Mouse (Mus musculus): ENCODE results near the gene Smcr8. TPM values are rescaled to one million over a fixed set of nuclear protein-coding genes. Genes with fewer than 3 reads are reported as not detected.

Smcr8 gene
- polyA plus RNA-seq, 1 experiment from 2014 or later: 3.7 TPM

GRCm38 (mm10) chr11:60816398-60816797 is 39.1 kb downstream of the Smcr8 start:
- no peak overlapping the region for H3K4me2 ChIP-seq
- no peak for ATAC-seq (ENCODE audit: extremely low read depth, insufficient number of reproducible peaks, low FRiP score, low TSS enrichment)
- H3K4me1 ChIP-seq: no peaks in the 10 kb centered on the region
- H3K9me3 ChIP-seq: no peaks in the 10 kb centered on the region
- peaks cover 10% of the 10 kb centered on the region for H3K27me3 ChIP-seq (replicated peaks)
- H3K27ac ChIP-seq (replicated peaks): no peak overlapping the region
- 53% methylated on average over 5 of the region's 5 CpGs for WGBS
- no peak overlapping the region for H3K4me3 ChIP-seq
- H3K9ac ChIP-seq: no peak overlapping the region
- H3K36me3 ChIP-seq: no peaks in the 10 kb centered on the region

GRCm38 (mm10) chr11:60823771-60824170 is 46.4 kb downstream of the Smcr8 start:
- no peaks in the 10 kb centered on the region for H3K36me3 ChIP-seq
- H3K4me3 ChIP-seq: no peak overlapping the region
- H3K9me3 ChIP-seq: no peaks in the 10 kb centered on the region
- no peak for ATAC-seq (ENCODE audit: extremely low read depth, insufficient number of reproducible peaks, low FRiP score, low TSS enrichment)
- H3K4me1 ChIP-seq: no peaks in the 10 kb centered on the region
- WGBS: 67% methylated on average over 2 of the region's 2 CpGs
- no peak overlapping the region for H3K27ac ChIP-seq (replicated peaks)
- H3K9ac ChIP-seq: no peak overlapping the region
- 0 out of 2 replicates have a peak, but pooled peaks cover 4% of the 10 kb centered on the region for H3K27me3 ChIP-seq (replicated peaks)
- H3K4me2 ChIP-seq: no peak overlapping the region

GRCm38 (mm10) chr11:60825191-60825590 is 47.9 kb downstream of the Smcr8 start:
- no peak overlapping the region for H3K4me3 ChIP-seq
- no peak for ATAC-seq (ENCODE audit: extremely low read depth, insufficient number of reproducible peaks, low FRiP score, low TSS enrichment)

DNA sequence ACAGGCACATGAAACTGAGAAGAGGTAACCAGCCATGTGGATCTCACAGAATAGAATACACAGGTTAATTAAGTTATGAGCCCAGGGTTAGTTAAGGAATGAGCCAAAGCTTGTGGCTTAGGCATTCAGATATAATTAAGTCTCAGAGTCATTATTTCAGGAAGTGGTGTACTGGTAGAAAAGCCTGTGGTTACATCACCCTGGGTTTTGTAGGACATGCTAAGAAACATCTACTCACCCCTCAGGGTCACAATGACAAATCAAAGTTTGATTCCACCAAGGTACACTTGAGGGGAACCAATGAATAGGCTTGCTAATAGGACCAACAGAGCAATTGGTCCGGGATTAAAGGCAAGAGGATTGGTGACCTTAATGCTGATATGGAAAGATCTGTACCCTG is 49.4 kb downstream of the Smcr8 start:
- WGBS: 38% methylated on average over 1 of the region's 1 CpGs
- no peak overlapping the region for H3K27ac ChIP-seq (replicated peaks)

More at GRCm38 (mm10) chr11:60825191-60825590, 47.9 kb downstream of the Smcr8 start:
- Histone ChIP-seq H3K27me3 (replicated peaks) (0 out of 2 replicates have a peak, but pooled peaks cover 4% of the 10 kb centered on the region), H3K36me3 (no peaks in the 10 kb centered on the region), H3K9me3 (no peaks in the 10 kb centered on the region), H3K27ac (replicated peaks) (no peak overlapping the region), H3K9ac (no peak overlapping the region), H3K4me1 (no peaks in the 10 kb centered on the region), H3K4me2 (no peak overlapping the region)
- WGBS: 64% methylated on average over 3 of the region's 3 CpGs

DNA sequence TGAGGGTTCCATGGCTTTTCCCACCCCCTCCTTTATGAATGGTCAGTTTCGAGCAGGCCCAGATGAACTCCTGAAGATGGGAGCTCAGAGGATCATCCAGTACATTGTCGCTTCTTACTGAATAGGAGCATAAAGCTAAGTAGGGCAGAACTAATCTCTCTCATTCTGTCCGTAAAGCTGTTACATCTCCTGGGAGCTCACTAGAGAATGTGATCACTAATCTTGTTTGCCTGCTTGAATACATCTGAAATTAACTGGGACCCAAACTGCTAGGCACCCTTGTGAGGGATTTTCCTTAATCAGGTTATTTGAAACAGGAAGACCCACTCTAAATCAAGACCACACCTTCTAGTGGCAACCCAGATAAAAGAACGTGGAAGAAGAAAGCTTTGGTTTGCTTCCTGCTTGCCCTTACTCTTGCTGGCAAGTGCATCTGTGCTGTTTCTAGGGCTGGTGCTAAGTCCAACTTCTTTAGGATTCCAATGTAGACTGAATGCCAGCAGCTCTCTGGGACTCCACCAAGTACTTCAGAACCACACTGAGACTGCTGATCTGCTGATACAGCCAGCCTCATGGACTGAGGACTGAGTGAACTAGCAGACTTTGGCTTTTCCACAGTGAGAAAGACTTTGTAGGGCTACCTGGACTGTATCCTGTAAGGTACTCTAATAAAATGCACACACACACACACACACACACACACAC is 50.1 kb downstream of the Smcr8 start:
- 55% methylated on average over 4 of the region's 4 CpGs for WGBS
- H3K27ac ChIP-seq (replicated peaks): no peak overlapping the region
- H3K36me3 ChIP-seq: no peaks in the 10 kb centered on the region
- no peak overlapping the region for H3K4me3 ChIP-seq
- ATAC-seq (ENCODE audit: extremely low read depth, insufficient number of reproducible peaks, low FRiP score, low TSS enrichment): no peak
- peaks cover 8% of the 10 kb centered on the region for H3K4me1 ChIP-seq
- no peak overlapping the region for H3K9ac ChIP-seq
- H3K27me3 ChIP-seq (replicated peaks): 0 out of 2 replicates have a peak, but pooled peaks cover 4% of the 10 kb centered on the region
- no peak overlapping the region for H3K4me2 ChIP-seq
- no peaks in the 10 kb centered on the region for H3K9me3 ChIP-seq

More for the DNA sequence above, 49.4 kb downstream of the Smcr8 start:
- Histone ChIP-seq H3K9ac (no peak overlapping the region), H3K4me1 (peaks cover 8% of the 10 kb centered on the region), H3K4me2 (no peak overlapping the region), H3K27me3 (replicated peaks) (0 out of 2 replicates have a peak, but pooled peaks cover 4% of the 10 kb centered on the region), H3K9me3 (no peaks in the 10 kb centered on the region), H3K4me3 (no peak overlapping the region), H3K36me3 (no peaks in the 10 kb centered on the region)
- ATAC-seq (ENCODE audit: extremely low read depth, insufficient number of reproducible peaks, low FRiP score, low TSS enrichment): no peak

DNA sequence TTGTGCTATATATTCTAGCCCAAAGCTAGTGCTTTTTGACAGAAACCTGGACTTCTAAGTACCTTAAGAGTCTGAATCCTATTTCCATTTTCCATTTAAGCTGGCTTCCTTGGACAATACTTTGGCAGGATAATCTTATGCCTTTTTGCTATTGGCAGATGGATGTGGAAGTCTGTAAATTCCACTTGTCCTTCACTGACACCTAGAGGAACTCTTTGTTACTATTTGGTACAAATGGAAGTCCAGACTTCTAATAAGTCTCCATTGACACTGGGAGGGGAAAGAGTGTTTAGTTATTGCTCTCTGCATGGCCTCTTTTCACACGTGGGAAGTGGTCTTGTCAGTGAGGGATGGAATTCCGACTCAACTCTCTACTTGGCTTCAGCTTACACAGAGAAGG is 51.6 kb downstream of the Smcr8 start:
- no peak for ATAC-seq (ENCODE audit: extremely low read depth, insufficient number of reproducible peaks, low FRiP score, low TSS enrichment)
- H3K4me1 ChIP-seq: peaks cover 8% of the 10 kb centered on the region
- no peak overlapping the region for H3K4me2 ChIP-seq
- no peaks in the 10 kb centered on the region for H3K36me3 ChIP-seq
- H3K4me3 ChIP-seq: no peak overlapping the region
- no peak overlapping the region for H3K9ac ChIP-seq
- H3K27me3 ChIP-seq (replicated peaks): 0 out of 2 replicates have a peak, but pooled peaks cover 4% of the 10 kb centered on the region
- H3K9me3 ChIP-seq: no peaks in the 10 kb centered on the region
- WGBS: 19% methylated on average over 2 of the region's 2 CpGs
- no peak overlapping the region for H3K27ac ChIP-seq (replicated peaks)

- Histone ChIP-seq H3K4me3 (peak within 1 kb of the TSS; percentile 81), H3K27ac (replicated peaks) (peak within 1 kb of the TSS; percentile 71), H3K36me3 (peaks cover 7% of the 10 kb centered on the region), H3K27me3 (replicated peaks) (0 out of 2 replicates have a peak, but pooled peaks cover 4% of the 10 kb centered on the region), H3K9me3 (no peaks in the 10 kb centered on the region), H3K4me2 (peak within 1 kb of the TSS; percentile 88), H3K9ac (peak within 1 kb of the TSS; percentile 92), H3K4me1 (peaks cover 8% of the 10 kb centered on the region)
- ATAC-seq (ENCODE audit: extremely low read depth, insufficient number of reproducible peaks, low FRiP score, low TSS enrichment): peak; percentile 83; the same call in 1 of the 2 replicates
- under 1% methylated on average over 34 of the region's 34 CpGs for WGBS
Observed at GRCm38 (mm10) chr11:60830433-60831052, 53.2 kb downstream of the Smcr8 start, which contains the start of gene Dhrs7b. Dhrs7b (plus strand) TSS chr11:60830631.

- no peak for ATAC-seq (ENCODE audit: extremely low read depth, insufficient number of reproducible peaks, low FRiP score, low TSS enrichment)
- peaks cover 16% of the 10 kb centered on the region for H3K36me3 ChIP-seq
- H3K9ac ChIP-seq: no peak overlapping the region
- H3K9me3 ChIP-seq: no peaks in the 10 kb centered on the region
- H3K27me3 ChIP-seq (replicated peaks): no peaks in the 10 kb centered on the region
- 91% methylated on average over 6 of the region's 6 CpGs for WGBS
- H3K4me2 ChIP-seq: no peak overlapping the region
- no peak overlapping the region for H3K4me3 ChIP-seq
- H3K27ac ChIP-seq (replicated peaks): no peak overlapping the region
- H3K4me1 ChIP-seq: no peaks in the 10 kb centered on the region
Observed at GRCm38 (mm10) chr11:60836897-60837296, 59.6 kb downstream of the Smcr8 start.

Small RNAs within 50 kb of the gene (microRNA-seq; reads per million reads assigned to microRNA genes)
- gene Mir5100: 2.9 reads per million, percentile 9 among the genes with 10 or more reads in this experiment

Other genes with a start within 250 kb of the Smcr8 start
- 32.1 and 35.8 TPM in 2 replicates for gene Alkbh5, start 241.1 kb upstream of the Smcr8 start, polyA plus RNA-seq (2015; fragmentation: Nextera tagmentation; extraction: Ambion mirVana)
- gene Llgl1, start 77.8 kb upstream of the Smcr8 start, polyA plus RNA-seq (2015; fragmentation: Nextera tagmentation; extraction: Ambion mirVana): 34.0 and 34.1 TPM in 2 replicates
- 75.4 and 79.1 TPM in 2 replicates for gene Flii, start 50.3 kb upstream of the Smcr8 start, polyA plus RNA-seq (2015; fragmentation: Nextera tagmentation; extraction: Ambion mirVana)
- 17.4 and 17.7 TPM in 2 replicates for gene Mief2, start 49.1 kb upstream of the Smcr8 start, polyA plus RNA-seq (2015; fragmentation: Nextera tagmentation; extraction: Ambion mirVana)
- 9.7 and 11.0 TPM in 2 replicates for gene Top3a, start 159 bp upstream of the Smcr8 start, polyA plus RNA-seq (2015; fragmentation: Nextera tagmentation; extraction: Ambion mirVana)
- 40.4 and 42.8 TPM in 2 replicates for gene Shmt1, start 34.2 kb downstream of the Smcr8 start, polyA plus RNA-seq (2015; fragmentation: Nextera tagmentation; extraction: Ambion mirVana)
- 30.9 and 35.9 TPM in 2 replicates for gene Dhrs7b, start 53.1 kb downstream of the Smcr8 start, polyA plus RNA-seq (2015; fragmentation: Nextera tagmentation; extraction: Ambion mirVana)
- gene Tmem11, start 101.7 kb downstream of the Smcr8 start, polyA plus RNA-seq (2015; fragmentation: Nextera tagmentation; extraction: Ambion mirVana): 60.6 and 68.6 TPM in 2 replicates
- 19.8 and 23.4 TPM in 2 replicates for gene Natd1, start 137.2 kb downstream of the Smcr8 start, polyA plus RNA-seq (2015; fragmentation: Nextera tagmentation; extraction: Ambion mirVana)
- gene Map2k3, start 154.5 kb downstream of the Smcr8 start, polyA plus RNA-seq (2015; fragmentation: Nextera tagmentation; extraction: Ambion mirVana): 73.6 and 78.1 TPM in 2 replicates
- 2.6 and 3.0 TPM in 2 replicates for gene Kcnj12, start 245.0 kb downstream of the Smcr8 start, polyA plus RNA-seq (2015; fragmentation: Nextera tagmentation; extraction: Ambion mirVana)

Measured in heart, embryonic 13.5 days (tissue).